Mouse (Mus musculus) gastrocnemius, postnatal 14 days (tissue): ENCODE measurements at regions not wholly inside any gene's neighbourhood (a gene's known extent, or its start where the extent isn't known, plus 50 kb on each side); places are given as distances from the start of the nearest gene placed in this dataset.
A peak's percentile ranks its signal among the peaks of the same experiment; 100 is the strongest.

ENCODE experiments used
- DNase-seq: peaks from one replicate; pipeline ENCODE4 v3.0.0; 2021; ENCODE audit warnings: mixed read lengths
- intact Hi-C: fragments of 180-260 bp; cut with DNase I; formaldehyde crosslinking; loops from one replicate; pipeline ENCODE4 v1.15.1; 2025; ENCODE audit warnings: low total_unique reads

GRCm38 (mm10) chr2:79065321-79065720 lies 189.9 kb upstream of the Itga4 start:
- intact Hi-C loops: no loop called here
- DNase-seq: no peak

DNA sequence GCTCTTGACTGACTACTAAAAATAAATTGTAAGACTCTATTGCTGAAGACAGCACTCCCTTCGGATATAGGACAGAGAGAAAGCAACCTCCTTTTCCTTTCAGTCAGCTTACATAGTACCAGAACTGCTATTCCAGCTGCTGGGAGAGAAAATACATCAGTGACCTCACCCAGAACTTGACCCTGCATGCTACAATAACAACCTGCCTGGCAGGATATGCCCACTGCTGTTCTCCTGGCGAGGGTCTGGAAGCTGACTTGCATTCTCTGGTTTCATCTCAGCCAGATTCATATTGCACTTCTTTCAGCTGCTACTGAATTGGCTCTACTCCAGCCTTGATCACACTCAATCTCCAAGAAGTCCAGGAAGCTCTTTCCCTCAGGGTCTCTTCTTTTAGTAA lies 179.1 kb upstream of the Itga4 start:
- intact Hi-C loops: no loop called here
- DNase-seq: peak; percentile 5

DNA sequence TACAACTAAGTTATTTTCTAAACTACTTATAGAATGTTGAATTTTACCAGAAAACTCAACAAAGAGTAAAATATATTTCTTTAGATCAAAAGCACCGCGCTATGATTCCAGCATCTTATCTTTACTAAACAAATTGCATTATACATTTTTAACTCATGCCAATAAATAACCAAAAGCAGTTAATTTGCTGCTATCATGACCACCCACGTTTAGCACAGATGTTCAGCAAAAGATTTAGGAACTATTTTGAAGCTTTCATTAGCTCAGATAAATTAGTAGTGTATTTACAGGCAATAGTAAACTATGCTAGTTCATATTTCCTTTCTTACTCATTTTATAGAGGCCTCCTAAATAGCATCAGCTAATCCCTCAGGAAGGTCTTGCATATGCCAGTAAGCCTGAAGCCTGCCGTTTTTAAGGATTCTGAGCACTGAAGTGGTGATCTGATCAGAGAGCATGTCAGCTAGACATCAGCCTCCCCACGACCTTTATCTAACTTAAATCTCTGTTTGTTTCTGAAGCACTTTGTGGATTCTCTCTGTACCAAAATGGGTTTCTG lies 176.3 kb upstream of the Itga4 start:
- no peak for DNase-seq
- intact Hi-C loops: no loop called here

DNA sequence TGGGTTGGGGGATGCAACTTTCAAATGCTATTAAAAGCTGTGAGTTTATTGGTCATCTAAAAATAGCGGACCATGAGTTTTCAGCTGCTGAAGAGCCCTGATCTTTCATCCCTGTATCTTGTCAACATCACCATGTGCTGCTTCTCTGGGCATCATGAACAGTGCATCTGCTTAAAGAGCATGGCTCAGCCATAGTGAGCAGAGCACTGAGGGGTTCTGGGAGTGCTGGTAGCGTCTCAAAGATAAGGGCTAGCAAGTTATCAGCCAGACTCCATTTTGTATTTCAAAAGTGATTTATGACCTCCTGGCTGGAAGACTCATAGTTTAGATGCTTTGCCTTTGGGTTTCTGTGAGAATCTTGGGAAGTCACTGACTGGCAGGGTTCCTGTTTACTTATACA lies 173.5 kb upstream of the Itga4 start:
- intact Hi-C loops: no loop called here
- DNase-seq: no peak

DNA sequence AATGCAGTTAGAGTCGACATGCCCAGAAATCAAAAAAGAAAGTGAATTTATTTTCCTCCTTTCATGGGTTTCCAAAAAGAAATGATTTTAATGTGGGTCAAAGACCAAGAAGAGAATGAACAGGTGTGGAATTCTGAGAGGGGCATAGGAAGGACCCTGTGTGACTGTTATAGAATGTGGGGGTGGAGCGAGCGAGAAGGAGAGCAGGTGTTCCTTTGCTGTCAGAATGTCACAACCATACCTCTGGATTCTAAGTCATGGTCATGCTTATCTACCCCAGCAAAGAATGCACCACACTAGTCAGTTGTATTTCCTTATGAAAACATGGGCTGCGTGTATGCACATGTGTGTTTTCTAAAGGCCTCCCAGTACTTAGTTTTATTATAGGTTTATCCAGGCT lies 168.9 kb upstream of the Itga4 start:
- intact Hi-C loops: no loop called here

DNA sequence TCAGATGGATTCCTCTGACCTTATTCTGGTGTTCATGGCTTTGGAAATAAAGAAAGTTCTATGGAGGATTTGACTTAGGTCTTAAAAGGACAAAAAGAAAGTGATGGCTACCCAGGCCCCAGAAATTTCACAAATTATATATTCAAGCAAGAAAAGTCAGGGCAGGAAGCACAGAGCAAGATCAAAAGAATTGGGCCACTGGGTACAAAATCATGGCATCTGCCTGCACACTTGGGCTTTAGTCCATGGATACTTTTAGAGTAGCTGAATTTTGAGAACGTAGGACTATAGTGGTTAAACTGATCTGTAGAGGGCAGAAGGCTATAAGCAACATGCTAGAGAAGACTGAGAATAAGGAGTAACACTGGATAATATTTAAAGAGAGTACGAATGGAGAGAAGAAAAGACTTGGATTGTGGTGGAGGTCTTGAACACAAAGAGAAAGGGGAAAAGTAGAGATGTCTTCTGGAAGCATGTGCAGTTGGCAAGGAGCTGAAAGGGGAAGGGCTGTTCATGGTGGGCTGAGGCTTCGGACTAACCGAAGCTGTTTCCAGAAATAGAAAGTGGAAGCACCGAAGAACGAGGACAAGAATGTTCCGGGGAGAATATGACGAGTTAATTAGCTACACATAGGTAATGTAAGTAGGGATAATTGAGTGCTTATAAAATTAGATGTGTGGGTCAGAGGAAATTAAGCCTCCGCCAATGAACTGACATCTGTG lies 168.2 kb upstream of the Itga4 start:
- DNase-seq: no peak
- intact Hi-C loops: no loop called here

More for the DNA sequence above, 168.9 kb upstream of the Itga4 start:
- DNase-seq: no peak

- no peak for DNase-seq
- intact Hi-C loops: no loop called here
Observed at GRCm38 (mm10) chr2:79087600-79088205, 167.5 kb upstream of the Itga4 start.

DNA sequence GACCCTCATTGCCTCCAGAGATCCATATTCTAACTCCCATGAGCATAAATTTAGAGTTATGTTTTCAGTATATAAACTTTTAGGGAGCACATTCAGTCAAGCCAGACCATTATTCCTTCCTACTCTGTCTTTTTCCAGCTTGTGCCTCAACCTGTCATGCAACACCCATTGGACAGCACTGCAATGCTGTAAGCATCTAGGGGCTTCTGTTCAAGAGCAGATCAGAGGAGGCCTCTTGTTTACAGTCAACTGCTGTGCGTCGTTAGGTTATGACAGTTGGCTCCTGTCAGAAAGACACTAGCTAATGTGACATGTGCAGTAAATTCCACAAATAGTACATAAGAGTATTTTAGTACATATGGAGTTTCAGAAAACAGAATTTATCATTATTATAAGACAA lies 165.0 kb upstream of the Itga4 start:
- DNase-seq: no peak
- intact Hi-C loops: no loop called here

DNA sequence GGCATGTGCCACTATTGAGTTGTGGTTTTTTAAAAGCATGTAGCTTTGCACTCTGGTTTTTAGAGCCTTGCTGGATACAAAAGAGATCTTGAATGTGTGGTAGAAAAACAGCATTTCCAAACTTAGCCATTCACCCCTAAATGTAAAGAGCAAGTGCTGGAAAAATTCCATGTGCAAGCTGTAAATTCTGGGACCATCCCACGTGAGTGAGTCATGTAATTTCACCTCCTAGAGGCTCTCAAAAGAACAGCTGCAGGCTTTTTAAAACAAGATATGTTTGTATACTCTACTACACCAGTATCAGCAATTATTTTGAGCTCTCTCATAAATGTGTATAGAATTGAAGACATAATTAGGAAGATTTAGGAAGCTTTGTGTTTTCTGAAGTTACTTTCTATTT lies 160.9 kb upstream of the Itga4 start:
- no peak for DNase-seq
- intact Hi-C loops: no loop called here

GRCm38 (mm10) chr2:79096532-79097251 lies 158.5 kb upstream of the Itga4 start:
- DNase-seq: no peak
- intact Hi-C loops: no loop called here

- intact Hi-C loops: no loop called here
Observed at GRCm38 (mm10) chr2:79099601-79100000, 155.6 kb upstream of the Itga4 start.

GRCm38 (mm10) chr2:79111673-79112072 lies 143.6 kb upstream of the Itga4 start:
- DNase-seq: no peak
- intact Hi-C loops: no loop called here

More at GRCm38 (mm10) chr2:79099601-79100000, 155.6 kb upstream of the Itga4 start:
- DNase-seq: no peak

DNA sequence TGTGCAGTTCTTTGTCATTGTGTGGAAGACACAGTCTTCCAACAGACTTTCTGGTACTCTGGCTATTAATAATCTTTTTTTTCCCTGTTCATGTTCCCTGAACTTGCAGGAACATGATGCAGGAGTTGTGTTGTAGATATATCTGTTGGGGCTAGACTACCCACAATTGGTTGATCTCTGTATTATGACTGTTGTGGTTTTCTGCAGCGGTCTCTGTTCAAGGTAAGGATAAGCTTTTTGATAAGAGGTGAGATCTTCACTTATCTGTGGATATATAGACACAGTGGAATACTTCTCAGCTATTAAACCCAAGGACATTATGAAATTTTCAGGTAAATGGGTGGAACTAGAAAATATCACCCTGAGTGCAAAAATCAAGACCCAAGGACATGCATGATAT lies 143.2 kb upstream of the Itga4 start:
- DNase-seq: no peak
- intact Hi-C loops: no loop called here

DNA sequence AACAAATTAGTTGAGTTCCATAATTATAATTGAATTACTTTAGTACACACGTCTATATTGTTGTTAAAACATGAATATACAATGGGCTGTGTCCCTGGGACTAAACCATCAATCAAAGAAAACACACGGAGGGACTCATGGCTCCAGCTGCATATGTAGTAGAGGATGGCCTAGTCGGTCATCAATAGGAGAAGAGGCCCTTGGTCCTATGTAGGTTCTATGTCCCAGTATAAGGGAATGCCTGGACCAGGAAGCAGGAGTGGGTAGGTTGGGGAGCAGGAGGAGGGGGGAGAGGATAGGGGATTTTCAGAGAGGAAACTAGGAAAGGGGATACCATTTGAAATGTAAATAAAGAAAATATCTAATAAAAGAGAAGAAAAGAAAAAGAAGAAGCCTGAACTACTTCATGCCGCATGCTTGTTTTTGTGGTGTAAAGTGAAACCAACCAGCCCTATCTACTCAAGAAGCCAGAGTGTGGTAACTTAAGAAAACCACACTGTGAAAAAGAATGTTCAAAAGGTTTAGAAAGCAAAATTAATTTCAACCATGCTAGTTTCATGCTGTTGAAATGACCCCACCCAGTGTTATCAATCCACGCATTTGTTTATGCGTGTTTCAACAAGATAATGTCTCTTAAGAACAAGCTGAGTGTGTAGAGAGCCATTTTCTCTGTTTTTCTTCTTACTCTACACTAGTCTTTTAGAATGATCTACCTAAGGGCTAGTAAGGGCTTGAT lies 134.4 kb upstream of the Itga4 start:
- intact Hi-C loops: no loop called here

GRCm38 (mm10) chr2:79122530-79122929 lies 132.7 kb upstream of the Itga4 start:
- DNase-seq: no peak
- intact Hi-C loops: no loop called here

More for the DNA sequence above, 134.4 kb upstream of the Itga4 start:
- DNase-seq: no peak

DNA sequence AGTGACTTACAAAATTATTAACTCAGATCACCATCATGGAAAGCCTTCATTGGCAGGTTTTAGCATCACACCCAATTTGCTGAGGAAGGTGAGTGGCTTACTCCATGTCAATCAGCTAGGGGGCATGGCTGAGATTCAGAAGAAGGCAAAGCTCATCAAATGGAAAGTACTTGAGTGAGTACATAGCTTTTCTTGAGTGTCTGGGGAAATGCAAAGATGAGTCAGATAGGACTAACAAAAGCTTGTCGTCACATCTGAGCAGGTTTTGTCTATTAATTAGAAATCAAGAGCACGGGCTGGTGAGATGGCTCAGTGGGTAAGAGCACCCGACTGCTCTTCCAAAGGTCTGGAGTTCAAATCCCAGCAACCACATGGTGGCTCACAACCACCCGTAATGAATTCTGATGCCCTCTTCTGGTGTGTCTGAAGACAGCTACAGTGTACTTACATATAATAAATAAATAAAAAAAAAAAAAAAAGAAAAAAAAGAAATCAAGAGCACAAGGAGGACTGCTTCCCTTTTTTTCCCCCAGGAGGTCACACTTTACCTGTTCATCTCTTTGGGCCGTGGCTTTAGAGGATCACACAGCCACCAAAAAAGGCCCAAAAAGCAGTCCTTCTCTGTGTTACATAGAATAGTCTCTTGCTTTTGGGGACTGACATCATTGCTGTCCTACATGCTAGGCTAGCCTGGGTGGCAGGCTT lies 130.8 kb upstream of the Itga4 start:
- no peak for DNase-seq
- intact Hi-C loops: no loop called here

GRCm38 (mm10) chr2:79126170-79126879 lies 128.9 kb upstream of the Itga4 start:
- intact Hi-C loops: no loop called here

DNA sequence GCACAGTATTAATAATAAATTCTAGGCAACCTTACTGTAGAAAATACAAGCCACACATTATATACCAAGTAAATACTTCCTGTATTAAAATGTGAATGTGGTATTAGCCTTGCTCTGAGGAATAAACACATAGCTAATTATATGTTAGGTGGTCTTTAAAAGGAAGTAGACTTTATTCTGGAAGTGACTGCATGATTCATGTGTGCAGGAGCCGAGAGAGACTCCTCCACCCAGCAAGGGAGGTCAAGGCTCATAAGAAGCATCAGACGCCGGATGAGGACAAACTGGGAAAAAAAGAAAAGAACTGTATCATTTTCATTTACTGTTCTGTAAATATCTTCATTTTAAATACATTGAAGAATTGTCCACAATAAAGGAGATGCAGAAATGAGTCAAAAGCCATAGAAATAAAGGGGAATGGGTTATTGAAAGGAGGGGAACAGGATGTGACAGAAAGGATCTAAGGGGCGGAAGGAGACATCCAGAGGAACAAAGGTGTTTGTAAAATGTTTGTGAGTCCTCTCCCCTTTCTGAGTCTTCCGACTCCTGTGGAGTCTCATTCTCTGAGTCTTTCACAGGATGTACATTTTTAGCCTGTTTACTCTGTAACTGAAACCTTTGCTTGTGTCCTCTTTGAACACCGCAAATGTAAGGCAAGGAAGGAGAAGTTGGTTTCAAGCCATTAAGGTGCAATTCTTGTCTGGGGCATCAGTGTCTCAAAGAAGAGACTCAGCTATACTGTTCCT lies 128.1 kb upstream of the Itga4 start:
- intact Hi-C loops: no loop called here
- DNase-seq: no peak

More at GRCm38 (mm10) chr2:79126170-79126879, 128.9 kb upstream of the Itga4 start:
- DNase-seq: no peak
